Mouse (Mus musculus): ENCODE data around the gene Zswim9. TPM values are rescaled to one million over a fixed set of nuclear protein-coding genes. Genes with fewer than 3 reads are reported as not detected.

Gene Zswim9
- polyA plus RNA-seq (2016; fragmentation: Nextera tagmentation; extraction: Ambion mirVana), result 10.4 and 11.2 TPM in 2 replicates

GRCm38 (mm10) chr7:13278308-13278891 lies at the start of gene Zswim9:
TSS of gene Zswim9 (minus strand) at chr7:13278721.
- peak; percentile 94 for DNase-seq (ENCODE audit: low spot score)
- Histone ChIP-seq H3K27ac (peak within 1 kb of the TSS; percentile 98), H3K36me3 (peaks cover 74% of the 10 kb centered on the region), H3K4me3 (peak within 1 kb of the TSS; percentile 72), H3K9me3 (0 out of 2 replicates have a peak, but pooled peaks cover 4% of the 10 kb centered on the region), H3K27me3 (ENCODE audit: insufficient read depth, poor library complexity, severe bottlenecking) (no peaks in the 10 kb centered on the region), H3K4me1 (replicated peaks) (peaks cover 6% of the 10 kb centered on the region; the same call in 1 of the 2 replicates)
- under 1% methylated on average over 39 of the region's 39 CpGs for WGBS

GRCm38 (mm10) chr7:13324316-13324715 lies 45.8 kb upstream of the Zswim9 start, which contains the start of gene Pla2g4c:
TSS of gene Pla2g4c (plus strand) at chr7:13324655.
- peaks cover 14% of the 10 kb centered on the region for H3K36me3 ChIP-seq
- H3K4me3 ChIP-seq, result no peak within 1 kb of the TSS
- H3K27ac ChIP-seq, result no peak within 1 kb of the TSS
- DNase-seq (ENCODE audit: low spot score), result no peak
- H3K27me3 ChIP-seq (ENCODE audit: insufficient read depth, poor library complexity, severe bottlenecking), result no peaks in the 10 kb centered on the region
- H3K9me3 ChIP-seq, result no peaks in the 10 kb centered on the region
- H3K4me1 ChIP-seq (replicated peaks), result no peaks in the 10 kb centered on the region
- WGBS, result 94% methylated on average over 2 of the region's 2 CpGs

GRCm38 (mm10) chr7:13321424-13321823 lies 42.9 kb upstream of the Zswim9 start:
- H3K4me3 ChIP-seq, result no peak overlapping the region
- peaks cover 15% of the 10 kb centered on the region for H3K36me3 ChIP-seq
- H3K9me3 ChIP-seq, result no peaks in the 10 kb centered on the region
- H3K27ac ChIP-seq, result no peak overlapping the region
- no peak for DNase-seq (ENCODE audit: low spot score)
- H3K4me1 ChIP-seq (replicated peaks), result no peaks in the 10 kb centered on the region
- 89% methylated on average over 3 of the region's 3 CpGs for WGBS
- H3K27me3 ChIP-seq (ENCODE audit: insufficient read depth, poor library complexity, severe bottlenecking), result no peaks in the 10 kb centered on the region

DNA sequence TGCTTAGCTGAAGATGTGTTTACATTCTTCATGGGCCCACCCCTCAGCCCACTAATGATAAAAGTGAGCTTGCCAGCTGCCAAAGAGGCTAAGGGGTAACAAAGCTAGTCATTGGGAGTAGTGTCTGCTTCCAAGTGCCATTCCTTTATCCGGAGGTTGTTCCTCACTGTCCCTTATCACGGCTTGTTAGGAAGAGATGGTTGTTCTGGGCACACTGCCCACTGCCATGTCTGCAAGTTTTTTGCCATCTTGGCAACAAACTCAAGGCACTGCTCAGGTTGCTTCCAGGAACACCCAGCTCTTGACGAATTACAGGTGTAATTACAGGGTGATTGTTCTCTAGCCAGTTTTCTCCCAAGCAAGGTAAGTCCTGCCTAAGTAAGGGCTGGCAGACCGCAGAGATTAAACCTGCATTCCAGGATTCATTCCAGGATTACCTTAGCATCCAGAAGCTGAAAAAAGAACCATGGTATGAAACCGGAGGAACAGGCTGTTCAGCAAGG lies 35.6 kb upstream of the Zswim9 start:
- H3K36me3 ChIP-seq, result peaks cover 65% of the 10 kb centered on the region
- no peaks in the 10 kb centered on the region for H3K9me3 ChIP-seq
- no peak overlapping the region for H3K27ac ChIP-seq
- no peak for DNase-seq (ENCODE audit: low spot score)
- no peaks in the 10 kb centered on the region for H3K4me1 ChIP-seq (replicated peaks)
- no peak overlapping the region for H3K4me3 ChIP-seq
- no peaks in the 10 kb centered on the region for H3K27me3 ChIP-seq (ENCODE audit: insufficient read depth, poor library complexity, severe bottlenecking)
- WGBS, result 91% methylated on average over 5 of the region's 5 CpGs

DNA sequence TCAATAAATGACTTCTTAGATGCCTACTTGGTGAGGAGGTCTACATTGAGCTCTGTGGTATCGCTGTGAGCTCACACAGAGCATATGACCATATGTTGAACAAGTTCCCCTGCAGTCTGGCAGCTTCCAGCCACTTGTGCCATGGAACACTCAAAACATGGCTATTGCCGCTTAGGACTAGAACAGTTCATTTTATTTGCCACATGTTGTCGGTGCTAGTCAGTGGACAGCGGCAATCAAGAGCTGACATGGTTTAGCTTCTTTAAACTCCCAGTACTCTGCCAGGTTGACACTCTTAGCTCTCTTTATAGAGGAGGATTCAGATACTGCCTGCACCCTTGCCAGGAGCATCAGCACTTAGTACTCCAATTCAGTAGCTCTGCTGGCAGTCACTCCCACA lies 32.9 kb upstream of the Zswim9 start:
- Histone ChIP-seq H3K9me3 (no peaks in the 10 kb centered on the region), H3K27ac (no peak overlapping the region), H3K36me3 (peaks cover 90% of the 10 kb centered on the region), H3K4me1 (replicated peaks) (no peaks in the 10 kb centered on the region), H3K27me3 (ENCODE audit: insufficient read depth, poor library complexity, severe bottlenecking) (no peaks in the 10 kb centered on the region), H3K4me3 (no peak overlapping the region)
- 98% methylated on average over 4 of the region's 4 CpGs for WGBS
- no peak for DNase-seq (ENCODE audit: low spot score)

DNA sequence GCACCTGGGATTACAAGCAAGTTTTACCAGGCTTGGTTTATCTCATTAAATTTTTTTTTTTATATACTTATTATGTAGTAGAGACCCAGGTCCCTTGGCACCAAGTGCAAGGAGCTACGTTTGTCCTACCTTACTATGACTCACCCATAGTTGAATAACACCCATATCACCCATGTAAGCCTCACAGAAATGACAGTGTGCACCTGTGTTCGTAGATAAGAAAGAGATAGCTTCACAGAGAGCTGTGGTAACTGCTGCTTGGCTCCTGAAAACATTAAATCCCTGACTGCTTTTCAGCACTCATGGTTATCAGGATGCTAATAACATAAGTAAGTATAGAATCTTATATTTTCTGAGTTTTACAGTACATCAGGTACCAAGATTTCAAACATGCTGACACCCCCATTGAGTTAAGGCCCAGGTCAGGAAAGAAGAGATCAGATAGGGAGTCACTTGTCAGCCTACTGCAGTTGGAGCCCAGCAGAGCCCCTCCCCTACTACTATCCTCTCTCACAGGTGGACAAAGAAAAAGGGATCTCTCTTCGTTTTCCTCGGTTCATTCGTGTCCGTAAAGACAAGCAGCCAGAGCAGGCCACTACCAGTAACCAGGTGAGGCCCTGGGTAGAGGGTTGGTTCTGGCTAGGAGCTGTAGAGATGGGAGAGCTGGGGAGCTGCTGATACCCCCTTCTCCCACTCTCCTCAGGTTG lies 32.1 kb upstream of the Zswim9 start:
- Histone ChIP-seq H3K9me3 (no peaks in the 10 kb centered on the region), H3K4me3 (no peak overlapping the region), H3K27me3 (ENCODE audit: insufficient read depth, poor library complexity, severe bottlenecking) (no peaks in the 10 kb centered on the region), H3K4me1 (replicated peaks) (no peaks in the 10 kb centered on the region), H3K27ac (no peak overlapping the region), H3K36me3 (peaks cover 92% of the 10 kb centered on the region)
- 94% methylated on average over 6 of the region's 6 CpGs for WGBS
- no peak for DNase-seq (ENCODE audit: low spot score)

DNA sequence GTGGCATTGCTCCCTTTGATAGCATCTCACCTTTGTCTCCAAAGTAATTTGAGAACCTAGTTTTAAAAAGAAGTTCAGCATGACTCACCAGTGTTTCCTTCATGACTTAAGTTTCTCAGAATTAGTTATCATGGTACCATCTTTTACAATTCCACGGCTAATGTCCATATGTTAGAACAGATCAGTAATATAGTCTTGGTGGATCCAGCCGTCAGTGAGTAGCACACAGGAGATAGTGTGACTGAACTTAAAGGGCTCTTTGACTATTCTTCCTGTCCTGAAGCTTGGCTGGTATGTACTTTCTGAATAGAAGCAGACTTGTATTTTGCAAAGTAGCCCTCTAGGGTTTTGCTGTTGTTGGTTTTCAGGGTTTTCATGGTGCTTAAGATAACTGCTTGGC lies 30.9 kb upstream of the Zswim9 start:
- WGBS, result 88% methylated on average over 2 of the region's 2 CpGs
- no peaks in the 10 kb centered on the region for H3K9me3 ChIP-seq
- no peak overlapping the region for H3K4me3 ChIP-seq
- H3K36me3 ChIP-seq, result peaks cover 99% of the 10 kb centered on the region
- H3K4me1 ChIP-seq (replicated peaks), result no peaks in the 10 kb centered on the region
- H3K27ac ChIP-seq, result no peak overlapping the region
- H3K27me3 ChIP-seq (ENCODE audit: insufficient read depth, poor library complexity, severe bottlenecking), result no peaks in the 10 kb centered on the region
- DNase-seq (ENCODE audit: low spot score), result no peak

GRCm38 (mm10) chr7:13303372-13303771 lies 24.9 kb upstream of the Zswim9 start:
- H3K27ac ChIP-seq, result no peak overlapping the region
- no peak for DNase-seq (ENCODE audit: low spot score)
- no peak overlapping the region for H3K4me3 ChIP-seq
- H3K9me3 ChIP-seq, result no peaks in the 10 kb centered on the region
- H3K4me1 ChIP-seq (replicated peaks), result no peaks in the 10 kb centered on the region
- H3K27me3 ChIP-seq (ENCODE audit: insufficient read depth, poor library complexity, severe bottlenecking), result no peaks in the 10 kb centered on the region
- H3K36me3 ChIP-seq, result peaks cover 100% of the 10 kb centered on the region

DNA sequence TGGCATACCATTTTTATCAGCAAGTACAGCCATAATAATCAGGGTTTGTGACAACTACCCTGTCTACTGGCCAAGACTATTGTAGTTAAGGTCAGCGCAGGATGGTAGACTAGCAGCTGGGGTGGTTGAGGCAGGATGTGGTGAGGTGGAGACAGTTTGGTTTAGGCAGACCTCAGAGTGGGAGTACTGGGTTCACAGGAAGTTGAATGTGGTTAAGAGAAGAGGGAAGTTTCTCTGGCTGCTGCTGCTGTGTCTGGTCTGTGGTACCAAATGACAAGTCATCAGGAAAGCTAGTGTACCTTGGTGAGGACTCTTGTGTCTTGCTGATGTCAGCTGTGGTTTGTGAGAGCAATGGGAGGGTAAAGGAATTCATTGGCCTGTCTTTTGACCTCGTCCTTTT lies 24.3 kb upstream of the Zswim9 start:
- H3K9me3 ChIP-seq, result no peaks in the 10 kb centered on the region
- H3K4me1 ChIP-seq (replicated peaks), result no peaks in the 10 kb centered on the region
- H3K27ac ChIP-seq, result no peak overlapping the region
- no peak overlapping the region for H3K4me3 ChIP-seq
- peaks cover 100% of the 10 kb centered on the region for H3K36me3 ChIP-seq
- no peak for DNase-seq (ENCODE audit: low spot score)
- no peaks in the 10 kb centered on the region for H3K27me3 ChIP-seq (ENCODE audit: insufficient read depth, poor library complexity, severe bottlenecking)
- WGBS, result 84% methylated on average over 2 of the region's 2 CpGs

- Histone ChIP-seq H3K27me3 (ENCODE audit: insufficient read depth, poor library complexity, severe bottlenecking) (no peaks in the 10 kb centered on the region), H3K36me3 (peaks cover 100% of the 10 kb centered on the region), H3K9me3 (no peaks in the 10 kb centered on the region), H3K27ac (no peak overlapping the region), H3K4me3 (no peak overlapping the region), H3K4me1 (replicated peaks) (no peaks in the 10 kb centered on the region)
- DNase-seq (ENCODE audit: low spot score), result no peak
- 97% methylated on average over 1 of the region's 1 CpGs for WGBS
Observed at GRCm38 (mm10) chr7:13301643-13302042, 23.1 kb upstream of the Zswim9 start.

GRCm38 (mm10) chr7:13298821-13299220 lies 20.3 kb upstream of the Zswim9 start:
- H3K4me1 ChIP-seq (replicated peaks), result no peaks in the 10 kb centered on the region
- WGBS, result 95% methylated on average over 5 of the region's 5 CpGs
- no peak overlapping the region for H3K4me3 ChIP-seq
- no peaks in the 10 kb centered on the region for H3K27me3 ChIP-seq (ENCODE audit: insufficient read depth, poor library complexity, severe bottlenecking)
- no peak overlapping the region for H3K27ac ChIP-seq
- no peaks in the 10 kb centered on the region for H3K9me3 ChIP-seq
- DNase-seq (ENCODE audit: low spot score), result no peak
- peaks cover 100% of the 10 kb centered on the region for H3K36me3 ChIP-seq

- DNase-seq (ENCODE audit: low spot score), result no peak
- Histone ChIP-seq H3K27ac (no peak overlapping the region), H3K9me3 (no peaks in the 10 kb centered on the region), H3K27me3 (ENCODE audit: insufficient read depth, poor library complexity, severe bottlenecking) (no peaks in the 10 kb centered on the region), H3K4me1 (replicated peaks) (no peaks in the 10 kb centered on the region), H3K4me3 (no peak overlapping the region), H3K36me3 (peaks cover 100% of the 10 kb centered on the region)
- WGBS, result 97% methylated on average over 1 of the region's 1 CpGs
Observed at GRCm38 (mm10) chr7:13297636-13298035, 19.1 kb upstream of the Zswim9 start.

DNA sequence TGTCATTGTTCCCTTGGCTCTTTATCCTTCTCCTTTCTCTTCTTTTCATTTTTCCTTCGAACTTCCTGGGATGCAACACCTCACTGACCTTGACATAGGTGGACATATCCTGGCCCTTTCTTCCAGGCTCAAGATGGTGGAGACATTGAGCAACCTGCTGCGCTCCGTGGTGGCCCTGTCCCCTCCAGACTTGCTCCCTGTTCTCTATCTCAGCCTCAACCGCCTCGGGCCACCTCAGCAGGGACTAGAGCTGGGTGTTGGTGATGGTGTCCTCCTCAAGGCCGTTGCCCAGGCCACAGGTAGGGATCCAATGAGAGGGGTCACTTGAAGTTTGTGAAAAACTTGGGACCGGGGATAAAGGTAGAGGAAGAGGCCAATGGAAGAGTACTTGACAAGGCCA lies 16.7 kb upstream of the Zswim9 start:
- DNase-seq (ENCODE audit: low spot score), result no peak
- Histone ChIP-seq H3K36me3 (peaks cover 100% of the 10 kb centered on the region), H3K27ac (no peak overlapping the region), H3K4me3 (no peak overlapping the region), H3K4me1 (replicated peaks) (no peaks in the 10 kb centered on the region), H3K27me3 (ENCODE audit: insufficient read depth, poor library complexity, severe bottlenecking) (no peaks in the 10 kb centered on the region), H3K9me3 (no peaks in the 10 kb centered on the region)
- WGBS, result 95% methylated on average over 7 of the region's 7 CpGs

Data from hindbrain, embryonic 10.5 days (tissue).